Mouse (Mus musculus) intestine, embryonic 14.5 days (tissue): ENCODE results near the gene Fam76b. TPM values are rescaled to one million over a fixed set of nuclear protein-coding genes. Genes with fewer than 3 reads are reported as not detected.
A peak's percentile ranks its signal among the peaks of the same experiment; 100 is the strongest.

Experiments
- ATAC-seq: fragments of 200-750 bp; cut with Nextera tagmentation; replicated peaks from 2 replicates; pipeline ENCODE4 v1.8.0; 2017; ENCODE audit warnings: low read depth, moderate number of reproducible peaks, moderate TSS enrichment, moderate library complexity; ENCODE audit not compliant: low FRiP score, low TSS enrichment
- DNase-seq: peaks from one replicate; pipeline ENCODE4 v3.0.0-alpha.2; 2018; ENCODE audit warnings: low spot score
- H3K27ac ChIP-seq: fragments of 300-500 bp; sonication (generic); 2 replicates; pipeline ENCODE4 v1.5.1; 2014; ENCODE audit warnings: low read depth, mild to moderate bottlenecking, control low read depth
- H3K27me3 ChIP-seq: fragments of 300-500 bp; sonication (generic); replicated peaks from 2 replicates; pipeline ENCODE4 v1.6.1; 2014; ENCODE audit warnings: low read length, control low read depth; ENCODE audit not compliant: control insufficient read depth, insufficient read depth
- H3K36me3 ChIP-seq: fragments of 300-500 bp; sonication (generic); 2 replicates; pipeline ENCODE4 v1.6.1; 2014; ENCODE audit warnings: low read length, control low read depth; ENCODE audit not compliant: control insufficient read depth, insufficient read depth
- H3K4me1 ChIP-seq: fragments of 300-500 bp; sonication (generic); replicated peaks from 2 replicates; pipeline ENCODE4 v1.6.1; 2014; ENCODE audit warnings: low read length, control low read depth, mixed read lengths; ENCODE audit not compliant: control insufficient read depth, insufficient read depth
- H3K4me2 ChIP-seq: fragments of 300-500 bp; sonication (generic); 2 replicates; pipeline ENCODE4 v1.6.1; 2014; ENCODE audit warnings: low read length
- H3K4me3 ChIP-seq: fragments of 300-500 bp; sonication (generic); 2 replicates; pipeline ENCODE4 v1.5.1; 2014; ENCODE audit warnings: low read depth, low read length, control low read depth, mixed read lengths
- H3K9ac ChIP-seq: fragments of 300-500 bp; sonication (generic); 2 replicates; pipeline ENCODE4 v1.6.1; 2014; ENCODE audit warnings: mild to moderate bottlenecking, low read length
- H3K9me3 ChIP-seq: fragments of 300-500 bp; sonication (generic); 2 replicates; pipeline ENCODE4 v1.6.1; 2016; ENCODE audit warnings: low read length, control low read depth; ENCODE audit not compliant: control insufficient read depth
- WGBS: fragments of 180-500 bp; shearing (Covaris S2); extraction: QIAGEN DNeasy Blood & Tissue Kit; methylation state at CpG from one replicate; pipeline ENCODE4 v1.1.7; 2014; 5-methylcytosine and 5-hydroxymethylcytosine counted together
- polyA plus RNA-seq: library from polyadenylated mRNA; unstranded; fragments of >200 nt; fragmentation: Nextera tagmentation; extraction: Ambion mirVana; gene quantifications from 2 replicates; pipeline ENCODE4 v1.2.1, GENCODE M21; 2014

Fam76b gene
- polyA plus RNA-seq, 1 experiment from 2014 or later = 22.4 TPM

GRCm38 (mm10) chr9:13882478-13882877, 55.0 kb downstream of the Fam76b start:
- H3K4me3 ChIP-seq = no peak overlapping the region
- H3K27ac ChIP-seq = no peak overlapping the region
- no peak overlapping the region for H3K9ac ChIP-seq
- no peak overlapping the region for H3K4me2 ChIP-seq
- H3K9me3 ChIP-seq = no peaks in the 10 kb centered on the region
- no peaks in the 10 kb centered on the region for H3K27me3 ChIP-seq
- no peaks in the 10 kb centered on the region for H3K36me3 ChIP-seq
- DNase-seq (no peak), ATAC-seq (peak; percentile 74; the same call in 1 of the 2 replicates)
- H3K4me1 ChIP-seq = no peaks in the 10 kb centered on the region
- WGBS = 2% methylated on average over 2 of the region's 2 CpGs

GRCm38 (mm10) chr9:13888981-13889380, 61.5 kb downstream of the Fam76b start:
- WGBS = 80% methylated on average over 5 of the region's 5 CpGs
- ATAC-seq (no peak), DNase-seq (no peak)
- no peak overlapping the region for H3K4me3 ChIP-seq
- no peak overlapping the region for H3K27ac ChIP-seq
- no peak overlapping the region for H3K4me2 ChIP-seq
- peaks cover 9% of the 10 kb centered on the region for H3K4me1 ChIP-seq
- H3K27me3 ChIP-seq = no peaks in the 10 kb centered on the region
- no peaks in the 10 kb centered on the region; the same call in 1 of the 2 replicates for H3K9me3 ChIP-seq
- H3K36me3 ChIP-seq = no peaks in the 10 kb centered on the region
- no peak overlapping the region for H3K9ac ChIP-seq

- Histone ChIP-seq H3K27me3 (no peaks in the 10 kb centered on the region), H3K9me3 (no peaks in the 10 kb centered on the region; the same call in 1 of the 2 replicates), H3K4me1 (peaks cover 9% of the 10 kb centered on the region), H3K4me2 (no peak overlapping the region), H3K9ac (no peak overlapping the region), H3K27ac (no peak overlapping the region), H3K36me3 (no peaks in the 10 kb centered on the region), H3K4me3 (no peak overlapping the region)
- WGBS = 4% methylated on average over 9 of the region's 9 CpGs
- DNase-seq (peak; percentile 89), ATAC-seq (peak; percentile 93)
These were observed 62.1 kb downstream of the Fam76b start for GRCm38 (mm10) chr9:13889657-13890056.

- Histone ChIP-seq H3K4me1 (peaks cover 9% of the 10 kb centered on the region), H3K4me2 (no peak overlapping the region), H3K27me3 (no peaks in the 10 kb centered on the region), H3K4me3 (no peak overlapping the region), H3K27ac (no peak overlapping the region), H3K9ac (no peak overlapping the region), H3K9me3 (no peaks in the 10 kb centered on the region; the same call in 1 of the 2 replicates), H3K36me3 (no peaks in the 10 kb centered on the region)
- no peak for DNase-seq
- WGBS = 39% methylated on average over 5 of the region's 5 CpGs
- ATAC-seq = peak; percentile 88
These were observed 62.7 kb downstream of the Fam76b start for GRCm38 (mm10) chr9:13890171-13890570.

- Histone ChIP-seq H3K9ac (no peak overlapping the region), H3K36me3 (no peaks in the 10 kb centered on the region), H3K4me1 (peaks cover 9% of the 10 kb centered on the region), H3K4me3 (no peak overlapping the region), H3K4me2 (no peak overlapping the region), H3K9me3 (no peaks in the 10 kb centered on the region; the same call in 1 of the 2 replicates), H3K27me3 (no peaks in the 10 kb centered on the region), H3K27ac (no peak overlapping the region)
- DNase-seq = no peak
- ATAC-seq = no peak
- WGBS = 92% methylated on average over 6 of the region's 6 CpGs
These were observed 64.4 kb downstream of the Fam76b start for GRCm38 (mm10) chr9:13891888-13892287.

- Histone ChIP-seq H3K9ac (no peak overlapping the region), H3K4me1 (peaks cover 9% of the 10 kb centered on the region), H3K9me3 (no peaks in the 10 kb centered on the region; the same call in 1 of the 2 replicates), H3K27ac (no peak overlapping the region), H3K4me2 (no peak overlapping the region), H3K36me3 (no peaks in the 10 kb centered on the region), H3K27me3 (no peaks in the 10 kb centered on the region), H3K4me3 (no peak overlapping the region)
- DNase-seq (no peak), ATAC-seq (no peak)
- WGBS = 51% methylated on average over 4 of the region's 4 CpGs
These were observed 65.5 kb downstream of the Fam76b start for GRCm38 (mm10) chr9:13893044-13893443.

- Histone ChIP-seq H3K4me3 (no peak overlapping the region), H3K4me1 (peaks cover 9% of the 10 kb centered on the region)
- WGBS = 59% methylated on average over 8 of the region's 8 CpGs
These were observed 67.0 kb downstream of the Fam76b start for GRCm38 (mm10) chr9:13894491-13894890.

GRCm38 (mm10) chr9:13894936-13895335, 67.4 kb downstream of the Fam76b start:
- 87% methylated on average over 7 of the region's 7 CpGs for WGBS
- Histone ChIP-seq H3K9me3 (no peaks in the 10 kb centered on the region; the same call in 1 of the 2 replicates), H3K4me3 (no peak overlapping the region), H3K4me1 (peaks cover 5% of the 10 kb centered on the region), H3K27me3 (no peaks in the 10 kb centered on the region), H3K27ac (no peak overlapping the region), H3K36me3 (no peaks in the 10 kb centered on the region), H3K9ac (no peak overlapping the region), H3K4me2 (no peak overlapping the region)
- DNase-seq (no peak), ATAC-seq (no peak)

More at GRCm38 (mm10) chr9:13894491-13894890, 67.0 kb downstream of the Fam76b start:
- Histone ChIP-seq H3K9ac (no peak overlapping the region), H3K27me3 (no peaks in the 10 kb centered on the region), H3K27ac (no peak overlapping the region), H3K4me2 (no peak overlapping the region), H3K9me3 (no peaks in the 10 kb centered on the region; the same call in 1 of the 2 replicates), H3K36me3 (no peaks in the 10 kb centered on the region)
- ATAC-seq (no peak), DNase-seq (no peak)

GRCm38 (mm10) chr9:13896055-13896454, 68.5 kb downstream of the Fam76b start:
- DNase-seq = no peak
- H3K4me1 ChIP-seq = no peaks in the 10 kb centered on the region
- no peak overlapping the region for H3K27ac ChIP-seq
- no peak overlapping the region for H3K9ac ChIP-seq
- no peak overlapping the region for H3K4me2 ChIP-seq
- H3K27me3 ChIP-seq = no peaks in the 10 kb centered on the region
- ATAC-seq = no peak
- WGBS = 75% methylated on average over 6 of the region's 6 CpGs
- no peaks in the 10 kb centered on the region for H3K36me3 ChIP-seq
- H3K9me3 ChIP-seq = no peaks in the 10 kb centered on the region; the same call in 1 of the 2 replicates
- H3K4me3 ChIP-seq = no peak overlapping the region
